Mouse (Mus musculus): ENCODE results near the gene Tspan15. TPM values are rescaled to one million over a fixed set of nuclear protein-coding genes. Genes with fewer than 3 reads are reported as not detected.

Gene Tspan15
- polyA plus RNA-seq (2015; fragmentation: Nextera tagmentation; extraction: Ambion mirVana) = 23.4 and 27.2 TPM in 2 replicates

GRCm38 (mm10) chr10:62230708-62231394 is at the start of gene Tspan15:
Tspan15 (minus strand) TSS chr10:62231251.

GRCm38 (mm10) chr10:62252000-62252488 is 21.0 kb upstream of the Tspan15 start, which contains the start of gene Tacr2:
Tacr2 (plus strand) TSS chr10:62252438.

GRCm38 (mm10) chr10:62143820-62144219 is 87.2 kb downstream of the Tspan15 start, which contains the start of gene Fam241b:
Fam241b (minus strand) TSS chr10:62143920.

Small RNA genes within 50 kb of the gene (microRNA-seq; reads per million reads assigned to microRNA genes)
- gene Mir7662 = not detected

Other genes starting within 250 kb of the Tspan15 start
- not detected in 2 replicates for gene Neurog3, start 98.2 kb downstream of the Tspan15 start, polyA plus RNA-seq (2015; fragmentation: Nextera tagmentation; extraction: Ambion mirVana)
- gene Fam241b, start 87.3 kb downstream of the Tspan15 start, polyA plus RNA-seq (2015; fragmentation: Nextera tagmentation; extraction: Ambion mirVana) = 13.1 and 15.5 TPM in 2 replicates
- 2.5 and 3.9 TPM in 2 replicates for gene Tacr2, start 21.2 kb upstream of the Tspan15 start, polyA plus RNA-seq (2015; fragmentation: Nextera tagmentation; extraction: Ambion mirVana)
- 52.6 and 57.2 TPM in 2 replicates for gene Hk1, start 148.7 kb upstream of the Tspan15 start, polyA plus RNA-seq (2015; fragmentation: Nextera tagmentation; extraction: Ambion mirVana)
- 0.17 and 0.28 TPM in 2 replicates for gene Hkdc1, start 191.2 kb upstream of the Tspan15 start, polyA plus RNA-seq (2015; fragmentation: Nextera tagmentation; extraction: Ambion mirVana)
- gene 4930507D05Rik, start 218.2 kb upstream of the Tspan15 start, polyA plus RNA-seq (2015; fragmentation: Nextera tagmentation; extraction: Ambion mirVana) = 0.08 and 0.25 TPM in 2 replicates
- 11.6 and 12.2 TPM in 2 replicates for gene Supv3l1, start 218.5 kb upstream of the Tspan15 start, polyA plus RNA-seq (2015; fragmentation: Nextera tagmentation; extraction: Ambion mirVana)

Measured in urinary bladder, postnatal 0 days (tissue).